Mouse (Mus musculus) forebrain, embryonic 15.5 days (tissue): ENCODE results near the gene Rnf187. TPM values are rescaled to one million over a fixed set of nuclear protein-coding genes. Genes with fewer than 3 reads are reported as not detected.

ENCODE experiments used
- ATAC-seq: fragments of 200-750 bp; cut with Nextera tagmentation; replicated peaks from 2 replicates; pipeline ENCODE4 v1.8.0; 2017; ENCODE audit warnings: mild to moderate bottlenecking, moderate TSS enrichment, moderate library complexity
- H3K27ac ChIP-seq: fragments of 300-500 bp; sonication (generic); replicated peaks from 2 replicates; pipeline ENCODE4 v1.5.1; 2015; ENCODE audit warnings: mild to moderate bottlenecking, inconsistent platforms
- H3K27me3 ChIP-seq: fragments of 300-500 bp; sonication (generic); 2 replicates; pipeline ENCODE4 v1.6.1; 2015; ENCODE audit warnings: inconsistent platforms
- H3K36me3 ChIP-seq: fragments of 300-500 bp; sonication (generic); 2 replicates; pipeline ENCODE4 v1.6.1; 2015; ENCODE audit warnings: mild to moderate bottlenecking, inconsistent platforms
- H3K4me1 ChIP-seq: fragments of 300-500 bp; sonication (generic); 2 replicates; pipeline ENCODE4 v1.6.1; 2015; ENCODE audit warnings: inconsistent platforms
- H3K4me2 ChIP-seq: fragments of 300-500 bp; sonication (generic); replicated peaks from 2 replicates; pipeline ENCODE4 v1.6.1; 2015; ENCODE audit warnings: mild to moderate bottlenecking, inconsistent platforms
- H3K4me3 ChIP-seq: fragments of 300-500 bp; sonication (generic); 2 replicates; pipeline ENCODE4 v1.5.1; 2015; ENCODE audit warnings: mild to moderate bottlenecking, inconsistent platforms
- H3K9ac ChIP-seq: fragments of 300-500 bp; sonication (generic); replicated peaks from 2 replicates; pipeline ENCODE4 v1.6.1; 2015; ENCODE audit warnings: mild to moderate bottlenecking, inconsistent platforms
- H3K9me3 ChIP-seq: fragments of 300-500 bp; sonication (generic); 2 replicates; pipeline ENCODE4 v1.6.1; 2016; ENCODE audit warnings: inconsistent platforms
- WGBS: fragments of 180-500 bp; shearing (Covaris S2); methylation state at CpG from one replicate; pipeline ENCODE4 v1.1.7; 2015; ENCODE audit warnings: mixed read lengths; 5-methylcytosine and 5-hydroxymethylcytosine counted together
- polyA plus RNA-seq: library from polyadenylated mRNA; unstranded; fragments of >200 nt; fragmentation: Nextera tagmentation; extraction: Ambion mirVana; gene quantifications from 2 replicates; pipeline ENCODE4 v1.2.1, GENCODE M21; 2015

Rnf187 gene
- 508 and 517 TPM in 2 replicates for polyA plus RNA-seq

GRCm38 (mm10) chr11:58938322-58939087 lies at the start of gene Rnf187:
Gene Rnf187 (minus strand): TSS chr11:58938916.
- WGBS: under 1% methylated on average over 89 of the region's 95 CpGs
- peak within 1 kb of the TSS; percentile 73 for H3K4me3 ChIP-seq
- no peaks in the 10 kb centered on the region for H3K27me3 ChIP-seq
- H3K9ac ChIP-seq: peak within 1 kb of the TSS; percentile 91
- H3K36me3 ChIP-seq: peaks cover 22% of the 10 kb centered on the region
- no peaks in the 10 kb centered on the region for H3K9me3 ChIP-seq
- ATAC-seq: peak; percentile 98
- peak within 1 kb of the TSS; percentile 90 for H3K4me2 ChIP-seq
- H3K4me1 ChIP-seq: peaks cover 32% of the 10 kb centered on the region
- peak within 1 kb of the TSS; percentile 94 for H3K27ac ChIP-seq

GRCm38 (mm10) chr11:58985299-58985917 lies 46.7 kb upstream of the Rnf187 start:
- peaks cover 60% of the 10 kb centered on the region for H3K36me3 ChIP-seq
- no peak for ATAC-seq
- H3K9ac ChIP-seq: no peak overlapping the region
- no peak overlapping the region for H3K4me3 ChIP-seq
- H3K9me3 ChIP-seq: no peaks in the 10 kb centered on the region
- no peaks in the 10 kb centered on the region for H3K27me3 ChIP-seq
- 96% methylated on average over 3 of the region's 3 CpGs for WGBS
- no peak overlapping the region for H3K27ac ChIP-seq
- no peak overlapping the region for H3K4me2 ChIP-seq
- H3K4me1 ChIP-seq: peaks cover 17% of the 10 kb centered on the region

GRCm38 (mm10) chr11:58984657-58985056 lies 45.9 kb upstream of the Rnf187 start:
- no peak overlapping the region for H3K4me3 ChIP-seq
- peaks cover 25% of the 10 kb centered on the region for H3K4me1 ChIP-seq
- ATAC-seq: no peak
- no peak overlapping the region for H3K4me2 ChIP-seq
- H3K27ac ChIP-seq: no peak overlapping the region
- H3K27me3 ChIP-seq: no peaks in the 10 kb centered on the region
- H3K9me3 ChIP-seq: no peaks in the 10 kb centered on the region
- 91% methylated on average over 7 of the region's 7 CpGs for WGBS
- H3K36me3 ChIP-seq: peaks cover 52% of the 10 kb centered on the region
- H3K9ac ChIP-seq: no peak overlapping the region

GRCm38 (mm10) chr11:58983691-58984341 lies 45.1 kb upstream of the Rnf187 start:
- Histone ChIP-seq H3K4me2 (no peak overlapping the region), H3K9me3 (no peaks in the 10 kb centered on the region), H3K27ac (no peak overlapping the region), H3K27me3 (no peaks in the 10 kb centered on the region), H3K4me1 (peaks cover 33% of the 10 kb centered on the region), H3K9ac (no peak overlapping the region), H3K36me3 (peaks cover 48% of the 10 kb centered on the region), H3K4me3 (no peak overlapping the region)
- 88% methylated on average over 6 of the region's 6 CpGs for WGBS
- ATAC-seq: no peak

- no peaks in the 10 kb centered on the region for H3K9me3 ChIP-seq
- H3K4me1 ChIP-seq: peaks cover 37% of the 10 kb centered on the region
- no peak overlapping the region for H3K4me3 ChIP-seq
- H3K27me3 ChIP-seq: no peaks in the 10 kb centered on the region
- H3K36me3 ChIP-seq: peaks cover 42% of the 10 kb centered on the region
- H3K4me2 ChIP-seq: no peak overlapping the region
- no peak overlapping the region for H3K27ac ChIP-seq
- ATAC-seq: no peak
- no peak overlapping the region for H3K9ac ChIP-seq
- WGBS: 92% methylated on average over 18 of the region's 18 CpGs
These were observed 43.9 kb upstream of the Rnf187 start for GRCm38 (mm10) chr11:58982471-58983097.

GRCm38 (mm10) chr11:58981541-58982447 lies 43.1 kb upstream of the Rnf187 start:
- Histone ChIP-seq H3K9me3 (no peaks in the 10 kb centered on the region), H3K4me3 (no peak overlapping the region), H3K27me3 (no peaks in the 10 kb centered on the region), H3K27ac (0 out of 2 replicates have a peak overlapping the region, but pooled peaks have one; percentile 37), H3K9ac (no peak overlapping the region), H3K4me2 (no peak overlapping the region), H3K36me3 (peaks cover 38% of the 10 kb centered on the region), H3K4me1 (peaks cover 42% of the 10 kb centered on the region)
- WGBS: 62% methylated on average over 14 of the region's 14 CpGs
- ATAC-seq: no peak

GRCm38 (mm10) chr11:58980381-58980990 lies 41.8 kb upstream of the Rnf187 start:
- ATAC-seq: no peak
- Histone ChIP-seq H3K4me1 (peaks cover 50% of the 10 kb centered on the region), H3K36me3 (peaks cover 29% of the 10 kb centered on the region), H3K9ac (no peak overlapping the region), H3K27ac (no peak overlapping the region), H3K9me3 (no peaks in the 10 kb centered on the region), H3K4me3 (no peak overlapping the region), H3K27me3 (no peaks in the 10 kb centered on the region), H3K4me2 (peak overlapping the region; percentile 98; the same call in 1 of the 2 replicates)
- 57% methylated on average over 5 of the region's 5 CpGs for WGBS

- H3K9ac ChIP-seq: peak overlapping the region; percentile 87
- H3K27me3 ChIP-seq: no peaks in the 10 kb centered on the region
- 83% methylated on average over 7 of the region's 7 CpGs for WGBS
- H3K4me2 ChIP-seq: peak overlapping the region; percentile 98
- peaks cover 20% of the 10 kb centered on the region for H3K36me3 ChIP-seq
- ATAC-seq: no peak
- no peaks in the 10 kb centered on the region for H3K9me3 ChIP-seq
- H3K4me1 ChIP-seq: peaks cover 53% of the 10 kb centered on the region
- H3K4me3 ChIP-seq: peak overlapping the region; percentile 65
- no peak overlapping the region for H3K27ac ChIP-seq
These were observed 40.9 kb upstream of the Rnf187 start for GRCm38 (mm10) chr11:58979661-58980060.

- 80% methylated on average over 3 of the region's 3 CpGs for WGBS
- H3K36me3 ChIP-seq: peaks cover 15% of the 10 kb centered on the region
- H3K9me3 ChIP-seq: no peaks in the 10 kb centered on the region
- H3K27me3 ChIP-seq: no peaks in the 10 kb centered on the region
- no peak for ATAC-seq
- peak overlapping the region; percentile 87 for H3K9ac ChIP-seq
- no peak overlapping the region for H3K27ac ChIP-seq
- peaks cover 53% of the 10 kb centered on the region for H3K4me1 ChIP-seq
- H3K4me3 ChIP-seq: peak overlapping the region; percentile 65
- peak overlapping the region; percentile 98 for H3K4me2 ChIP-seq
These were observed 40.5 kb upstream of the Rnf187 start for GRCm38 (mm10) chr11:58979183-58979582.

GRCm38 (mm10) chr11:58978706-58979030 lies 40.0 kb upstream of the Rnf187 start:
- ATAC-seq: peak; percentile 10
- H3K9ac ChIP-seq: peak overlapping the region; percentile 87
- H3K9me3 ChIP-seq: no peaks in the 10 kb centered on the region
- peaks cover 13% of the 10 kb centered on the region for H3K36me3 ChIP-seq
- H3K27me3 ChIP-seq: no peaks in the 10 kb centered on the region
- no peak overlapping the region for H3K27ac ChIP-seq
- H3K4me3 ChIP-seq: peak overlapping the region; percentile 65
- peak overlapping the region; percentile 98 for H3K4me2 ChIP-seq
- WGBS: 2% methylated on average over 5 of the region's 5 CpGs
- peaks cover 53% of the 10 kb centered on the region for H3K4me1 ChIP-seq
